Mouse (Mus musculus): ENCODE results near the gene 5730596B20Rik. TPM values are rescaled to one million over a fixed set of nuclear protein-coding genes. Genes with fewer than 3 reads are reported as not detected.

The 5730596B20Rik gene
- total RNA-seq, 2 experiments from 2014 or later, result not detected

- intact Hi-C loops (cut with DNase I), result no loop called here
- no peak for DNase-seq (ENCODE audit: low spot score)
Observed at GRCm38 (mm10) chr6:52190906-52191810, 13.9 kb downstream of the 5730596B20Rik start, which contains the start of gene Hoxa4. TSS of gene Hoxa4 (minus strand) at chr6:52191753.

GRCm38 (mm10) chr6:52191860-52192550 is 14.7 kb downstream of the 5730596B20Rik start:
- DNase-seq (ENCODE audit: low spot score), result peak; percentile 58
- intact Hi-C loops (cut with DNase I), result no loop called here

- no peak for DNase-seq (ENCODE audit: low spot score)
- intact Hi-C loops (cut with DNase I), result loop anchor here (5.0 kb wide), 2 partner anchors 32 to 317 kb away; partner anchors contain the start of gene Hoxa2
Observed at GRCm38 (mm10) chr6:52194690-52195089, 17.4 kb downstream of the 5730596B20Rik start.

GRCm38 (mm10) chr6:52196811-52197210 is 19.5 kb downstream of the 5730596B20Rik start:
- intact Hi-C loops (cut with DNase I), result loop anchor here (2.0 to 5.0 kb wide), 3 partner anchors 35 to 320 kb away; partner anchors contain the start of gene Hoxa2

GRCm38 (mm10) chr6:52197271-52197670 is 20.0 kb downstream of the 5730596B20Rik start:
- intact Hi-C loops (cut with DNase I), result loop anchor here (2.0 to 5.0 kb wide), 3 partner anchors 35 to 320 kb away; partner anchors contain the start of gene Hoxa2
- DNase-seq (ENCODE audit: low spot score), result no peak

More at GRCm38 (mm10) chr6:52196811-52197210, 19.5 kb downstream of the 5730596B20Rik start:
- DNase-seq (ENCODE audit: low spot score), result no peak

GRCm38 (mm10) chr6:52200073-52200750 is 22.9 kb downstream of the 5730596B20Rik start:
- intact Hi-C loops (cut with DNase I), result no loop called here
- no peak for DNase-seq (ENCODE audit: low spot score)

GRCm38 (mm10) chr6:52200751-52201250 is 23.5 kb downstream of the 5730596B20Rik start:
- DNase-seq (ENCODE audit: low spot score), result no peak
- intact Hi-C loops (cut with DNase I), result no loop called here

GRCm38 (mm10) chr6:52201269-52201668 is 24.0 kb downstream of the 5730596B20Rik start:
- intact Hi-C loops (cut with DNase I), result no loop called here
- DNase-seq (ENCODE audit: low spot score), result no peak

- no peak for DNase-seq (ENCODE audit: low spot score)
- intact Hi-C loops (cut with DNase I), result no loop called here
Observed at GRCm38 (mm10) chr6:52202362-52203120, 25.2 kb downstream of the 5730596B20Rik start.

GRCm38 (mm10) chr6:52203121-52203370 is 25.7 kb downstream of the 5730596B20Rik start:
- intact Hi-C loops (cut with DNase I), result no loop called here

GRCm38 (mm10) chr6:52203371-52204049 is 26.2 kb downstream of the 5730596B20Rik start:
- intact Hi-C loops (cut with DNase I), result no loop called here
- no peak for DNase-seq (ENCODE audit: low spot score)

More at GRCm38 (mm10) chr6:52203121-52203370, 25.7 kb downstream of the 5730596B20Rik start:
- no peak for DNase-seq (ENCODE audit: low spot score)

- DNase-seq (ENCODE audit: low spot score), result peak; percentile 47
Observed at GRCm38 (mm10) chr6:52204050-52204752, 26.9 kb downstream of the 5730596B20Rik start, which contains the start of gene Hoxa5. TSS of gene Hoxa5 (minus strand) at chr6:52204587.

GRCm38 (mm10) chr6:52205221-52205620 is 27.9 kb downstream of the 5730596B20Rik start:
- intact Hi-C loops (cut with DNase I), result no loop called here
- DNase-seq (ENCODE audit: low spot score), result no peak

More at GRCm38 (mm10) chr6:52204050-52204752, 26.9 kb downstream of the 5730596B20Rik start, which contains the start of gene Hoxa5:
- intact Hi-C loops (cut with DNase I), result no loop called here

GRCm38 (mm10) chr6:52205638-52206621 is 28.6 kb downstream of the 5730596B20Rik start:
- no peak for DNase-seq (ENCODE audit: low spot score)
- intact Hi-C loops (cut with DNase I), result no loop called here

GRCm38 (mm10) chr6:52206882-52207683 is 29.8 kb downstream of the 5730596B20Rik start:
- intact Hi-C loops (cut with DNase I), result no loop called here
- DNase-seq (ENCODE audit: low spot score), result no peak

- DNase-seq (ENCODE audit: low spot score), result no peak
- intact Hi-C loops (cut with DNase I), result no loop called here
Observed at GRCm38 (mm10) chr6:52207684-52207976, 30.3 kb downstream of the 5730596B20Rik start.

Measured in heart, postnatal 25 days (tissue).